Mouse (Mus musculus): ENCODE measurements around the gene Mpp2.

GRCm38 (mm10) chr11:102034887-102035286 lies 53.4 kb downstream of the Mpp2 start:
- TF ChIP-seq CTCF (IDR thresholded peaks at IDR 0.05; ENCODE audit: low read depth, low read length) (no peak), GATA1 (IDR thresholded peaks at IDR 0.05; ENCODE audit: borderline replicate concordance, low read length) (no peak), GATA2 (IDR thresholded peaks at IDR 0.05; ENCODE audit: borderline replicate concordance, low read depth, low read length) (no peak)

Measured in G1E (cell line).